Mouse (Mus musculus) cerebellum, adult 18-20 months (tissue): ENCODE results near the gene Olfr348.
A peak's percentile ranks its signal among the peaks of the same experiment; 100 is the strongest.

ENCODE experiments used
- DNase-seq, 2 experiments: peaks; one replicate each; pipeline ENCODE4 v3.0.0; 2021

Olfr348 gene

DNA sequence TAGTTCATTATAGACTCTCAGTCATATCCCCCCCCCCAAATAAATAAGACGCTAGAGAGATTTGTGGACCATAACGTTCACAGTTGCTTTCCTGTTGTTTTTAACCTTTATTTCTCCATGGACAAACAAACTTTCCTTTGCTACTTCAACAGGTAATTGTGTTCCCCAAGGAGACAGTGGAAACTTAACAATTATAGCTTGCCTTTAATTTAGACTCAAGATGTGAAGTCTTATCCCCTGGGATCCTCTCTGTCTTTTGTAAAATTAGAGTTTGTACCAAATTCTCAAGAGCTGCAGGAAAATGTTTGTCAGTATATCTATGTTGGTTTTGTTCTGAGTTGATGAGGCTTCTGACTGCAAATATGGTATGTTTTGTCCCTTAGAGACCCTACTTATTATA lies at the start of gene Olfr348:
Olfr348 (plus strand) TSS at position 301 of the 400 bp plus-strand sequence.
- DNase-seq: no peak

DNA sequence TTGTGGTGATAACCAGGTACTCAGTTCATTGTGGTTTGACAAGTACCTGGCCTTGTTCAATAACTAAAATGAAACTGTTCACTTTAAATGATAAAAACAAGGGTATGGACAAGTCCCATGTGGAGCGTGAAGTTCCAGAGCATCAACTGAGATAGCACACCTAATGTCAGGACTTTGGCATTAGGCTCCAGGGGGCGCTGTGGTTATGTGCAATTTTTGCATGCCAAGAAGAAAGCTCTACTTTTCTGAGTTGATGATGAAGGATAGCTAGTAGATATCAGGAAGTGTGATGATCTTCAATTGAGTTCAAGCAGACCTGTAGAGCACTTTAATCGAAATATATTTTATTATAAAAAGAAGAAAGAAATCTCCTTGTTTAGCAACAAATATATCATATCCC lies 47.9 kb upstream of the Olfr348 start:
- peak; percentile 9 to 19 for DNase-seq

DNA sequence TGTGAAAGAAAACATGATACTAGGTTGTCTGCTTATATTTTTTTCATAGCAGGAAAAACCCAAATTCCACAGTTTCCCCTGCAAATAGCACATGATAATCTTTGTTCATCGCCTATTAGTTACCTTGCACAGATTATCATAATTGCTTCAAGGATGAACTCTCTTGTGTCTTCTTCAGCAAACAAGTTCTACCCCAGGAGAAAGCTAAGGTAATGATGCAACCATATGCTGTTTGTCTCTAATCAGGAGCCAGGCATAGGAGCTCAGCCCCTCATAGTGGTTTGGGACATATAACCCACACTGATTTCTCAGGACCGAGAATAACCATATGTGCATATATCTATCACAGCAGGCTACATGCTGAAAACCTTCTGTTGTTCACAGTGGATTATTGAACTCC lies 6.2 kb downstream of the Olfr348 start, which contains the start of gene Olfr50:
Olfr50 (plus strand) TSS at position 301 of the 400 bp plus-strand sequence.
- DNase-seq: no peak

DNA sequence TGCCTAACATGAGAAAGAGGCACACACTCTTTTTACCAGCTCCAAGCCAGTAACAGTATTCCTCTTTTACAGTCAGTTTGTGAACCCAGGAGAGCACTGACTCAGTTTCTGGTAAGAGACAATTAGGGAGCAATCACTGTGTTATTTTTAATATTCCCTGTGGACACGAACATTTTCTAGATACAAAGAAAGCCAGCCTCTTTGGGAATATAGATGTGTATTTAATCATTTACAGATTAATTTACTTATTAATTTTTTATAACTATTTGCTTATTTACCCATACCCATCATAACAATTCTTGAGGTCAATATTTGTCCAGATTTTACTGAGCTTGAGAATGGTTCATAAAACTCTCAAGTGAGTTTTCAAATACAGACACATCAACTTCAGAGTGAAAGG lies 32.9 kb downstream of the Olfr348 start, which contains the start of gene Olfr3:
Olfr3 (minus strand) TSS at position 101 of the 400 bp plus-strand sequence.
- DNase-seq: no peak
